Mouse (Mus musculus): Measurements from ENCODE around the gene Gsto2. TPM values are rescaled to one million over a fixed set of nuclear protein-coding genes. Genes with fewer than 3 reads are reported as not detected.

Gsto2 gene
- polyA plus RNA-seq, 1 experiment from 2014 or later: 1.4 TPM

- Histone ChIP-seq H3K27me3 (ENCODE audit: low read depth, poor library complexity, severe bottlenecking) (no peaks in the 10 kb centered on the region), H3K36me3 (no peaks in the 10 kb centered on the region), H3K4me3 (no peak overlapping the region), H3K9me3 (replicated peaks) (no peaks in the 10 kb centered on the region), H3K4me1 (peaks cover 13% of the 10 kb centered on the region), H3K27ac (replicated peaks) (no peak overlapping the region)
- whole genome bisulfite sequencing: 88% methylated on average over 11 of the region's 11 CpGs
- DNase-seq (ENCODE audit: low spot score): no peak
These were observed 20.6 kb downstream of the Gsto2 start for GRCm38 (mm10) chr19:47885886-47886285.

GRCm38 (mm10) chr19:47886617-47887016 lies 21.3 kb downstream of the Gsto2 start:
- no peak for DNase-seq (ENCODE audit: low spot score)
- peaks cover 11% of the 10 kb centered on the region; the same call in 1 of the 2 replicates for H3K4me1 ChIP-seq
- no peak overlapping the region for H3K27ac ChIP-seq (replicated peaks)
- H3K4me3 ChIP-seq: no peak overlapping the region
- no peaks in the 10 kb centered on the region for H3K27me3 ChIP-seq (ENCODE audit: low read depth, poor library complexity, severe bottlenecking)
- H3K36me3 ChIP-seq: no peaks in the 10 kb centered on the region
- no peaks in the 10 kb centered on the region for H3K9me3 ChIP-seq (replicated peaks)
- 89% methylated on average over 7 of the region's 7 CpGs for WGBS

- Histone ChIP-seq H3K4me3 (no peak overlapping the region), H3K4me1 (peaks cover 11% of the 10 kb centered on the region; the same call in 1 of the 2 replicates), H3K27me3 (ENCODE audit: low read depth, poor library complexity, severe bottlenecking) (no peaks in the 10 kb centered on the region), H3K36me3 (no peaks in the 10 kb centered on the region), H3K9me3 (replicated peaks) (no peaks in the 10 kb centered on the region), H3K27ac (replicated peaks) (no peak overlapping the region)
- 86% methylated on average over 10 of the region's 10 CpGs for WGBS
- no peak for DNase-seq (ENCODE audit: low spot score)
These were observed 22.1 kb downstream of the Gsto2 start for GRCm38 (mm10) chr19:47887417-47887816.

- Histone ChIP-seq H3K9me3 (replicated peaks) (no peaks in the 10 kb centered on the region), H3K4me3 (no peak overlapping the region), H3K27ac (replicated peaks) (no peak overlapping the region), H3K4me1 (peaks cover 8% of the 10 kb centered on the region; the same call in 1 of the 2 replicates), H3K36me3 (peaks cover under 1% of the 10 kb centered on the region; the same call in 1 of the 2 replicates), H3K27me3 (ENCODE audit: low read depth, poor library complexity, severe bottlenecking) (no peaks in the 10 kb centered on the region)
- DNase-seq (ENCODE audit: low spot score): no peak
- 96% methylated on average over 8 of the region's 8 CpGs for WGBS
These were observed 22.7 kb downstream of the Gsto2 start for GRCm38 (mm10) chr19:47888037-47888436.

GRCm38 (mm10) chr19:47890489-47891130 lies 25.3 kb downstream of the Gsto2 start:
- Histone ChIP-seq H3K4me1 (no peaks in the 10 kb centered on the region), H3K4me3 (no peak overlapping the region), H3K27ac (replicated peaks) (no peak overlapping the region), H3K36me3 (peaks cover 27% of the 10 kb centered on the region), H3K27me3 (ENCODE audit: low read depth, poor library complexity, severe bottlenecking) (no peaks in the 10 kb centered on the region), H3K9me3 (replicated peaks) (no peaks in the 10 kb centered on the region)
- no peak for DNase-seq (ENCODE audit: low spot score)
- WGBS: 83% methylated on average over 10 of the region's 10 CpGs

GRCm38 (mm10) chr19:47891562-47892312 lies 26.4 kb downstream of the Gsto2 start:
- Histone ChIP-seq H3K9me3 (replicated peaks) (no peaks in the 10 kb centered on the region), H3K36me3 (peaks cover 38% of the 10 kb centered on the region), H3K4me3 (no peak overlapping the region), H3K27ac (replicated peaks) (no peak overlapping the region), H3K27me3 (ENCODE audit: low read depth, poor library complexity, severe bottlenecking) (no peaks in the 10 kb centered on the region), H3K4me1 (no peaks in the 10 kb centered on the region)
- WGBS: 86% methylated on average over 11 of the region's 11 CpGs
- no peak for DNase-seq (ENCODE audit: low spot score)

- Histone ChIP-seq H3K36me3 (peaks cover 51% of the 10 kb centered on the region), H3K4me3 (no peak overlapping the region), H3K27me3 (ENCODE audit: low read depth, poor library complexity, severe bottlenecking) (no peaks in the 10 kb centered on the region), H3K9me3 (replicated peaks) (no peaks in the 10 kb centered on the region), H3K27ac (replicated peaks) (no peak overlapping the region), H3K4me1 (no peaks in the 10 kb centered on the region)
- DNase-seq (ENCODE audit: low spot score): no peak
- 94% methylated on average over 6 of the region's 6 CpGs for WGBS
These were observed 27.8 kb downstream of the Gsto2 start for GRCm38 (mm10) chr19:47893092-47893491.

GRCm38 (mm10) chr19:47898472-47899079 lies 33.2 kb downstream of the Gsto2 start:
- DNase-seq (ENCODE audit: low spot score): no peak
- 94% methylated on average over 8 of the region's 8 CpGs for WGBS
- Histone ChIP-seq H3K27me3 (ENCODE audit: low read depth, poor library complexity, severe bottlenecking) (no peaks in the 10 kb centered on the region), H3K4me3 (no peak overlapping the region), H3K27ac (replicated peaks) (no peak overlapping the region), H3K36me3 (peaks cover 61% of the 10 kb centered on the region), H3K4me1 (peaks cover 11% of the 10 kb centered on the region), H3K9me3 (replicated peaks) (no peaks in the 10 kb centered on the region)

GRCm38 (mm10) chr19:47900012-47900411 lies 34.7 kb downstream of the Gsto2 start:
- no peak for DNase-seq (ENCODE audit: low spot score)
- Histone ChIP-seq H3K36me3 (peaks cover 46% of the 10 kb centered on the region), H3K27me3 (ENCODE audit: low read depth, poor library complexity, severe bottlenecking) (no peaks in the 10 kb centered on the region), H3K27ac (replicated peaks) (no peak overlapping the region), H3K4me3 (no peak overlapping the region), H3K4me1 (peaks cover 13% of the 10 kb centered on the region), H3K9me3 (replicated peaks) (no peaks in the 10 kb centered on the region)
- WGBS: 71% methylated on average over 6 of the region's 6 CpGs

GRCm38 (mm10) chr19:47900558-47900957 lies 35.2 kb downstream of the Gsto2 start:
- H3K9me3 ChIP-seq (replicated peaks): no peaks in the 10 kb centered on the region
- DNase-seq (ENCODE audit: low spot score): no peak
- peaks cover 13% of the 10 kb centered on the region for H3K4me1 ChIP-seq
- H3K27ac ChIP-seq (replicated peaks): no peak overlapping the region
- 87% methylated on average over 10 of the region's 10 CpGs for WGBS
- H3K4me3 ChIP-seq: no peak overlapping the region
- H3K36me3 ChIP-seq: peaks cover 41% of the 10 kb centered on the region
- no peaks in the 10 kb centered on the region for H3K27me3 ChIP-seq (ENCODE audit: low read depth, poor library complexity, severe bottlenecking)

- no peak overlapping the region for H3K4me3 ChIP-seq
- WGBS: 75% methylated on average over 13 of the region's 13 CpGs
- no peaks in the 10 kb centered on the region for H3K9me3 ChIP-seq (replicated peaks)
- DNase-seq (ENCODE audit: low spot score): no peak
- peak overlapping the region; percentile 46 for H3K27ac ChIP-seq (replicated peaks)
- peaks cover 26% of the 10 kb centered on the region for H3K36me3 ChIP-seq
- no peaks in the 10 kb centered on the region for H3K27me3 ChIP-seq (ENCODE audit: low read depth, poor library complexity, severe bottlenecking)
- H3K4me1 ChIP-seq: peaks cover 13% of the 10 kb centered on the region
These were observed 37.2 kb downstream of the Gsto2 start for GRCm38 (mm10) chr19:47902316-47903201.

- H3K4me1 ChIP-seq: peaks cover 20% of the 10 kb centered on the region
- H3K4me3 ChIP-seq: no peak overlapping the region
- H3K9me3 ChIP-seq (replicated peaks): no peaks in the 10 kb centered on the region
- no peaks in the 10 kb centered on the region for H3K27me3 ChIP-seq (ENCODE audit: low read depth, poor library complexity, severe bottlenecking)
- 59% methylated on average over 4 of the region's 4 CpGs for WGBS
- H3K27ac ChIP-seq (replicated peaks): peak overlapping the region; percentile 46
- peaks cover 17% of the 10 kb centered on the region; the same call in 1 of the 2 replicates for H3K36me3 ChIP-seq
- DNase-seq (ENCODE audit: low spot score): no peak
These were observed 38.3 kb downstream of the Gsto2 start for GRCm38 (mm10) chr19:47903679-47904078.
